Mouse (Mus musculus) monocyte, adult 2 months (primary cell): ENCODE data around the gene Camta1.

Experiments
- DNase-seq, 2 experiments: peaks; one replicate each; pipeline ENCODE4 v3.0.0; 2022; ENCODE audit warnings: low spot score in 2 of 2, low read depth in 1 of 2

Camta1 gene

DNA sequence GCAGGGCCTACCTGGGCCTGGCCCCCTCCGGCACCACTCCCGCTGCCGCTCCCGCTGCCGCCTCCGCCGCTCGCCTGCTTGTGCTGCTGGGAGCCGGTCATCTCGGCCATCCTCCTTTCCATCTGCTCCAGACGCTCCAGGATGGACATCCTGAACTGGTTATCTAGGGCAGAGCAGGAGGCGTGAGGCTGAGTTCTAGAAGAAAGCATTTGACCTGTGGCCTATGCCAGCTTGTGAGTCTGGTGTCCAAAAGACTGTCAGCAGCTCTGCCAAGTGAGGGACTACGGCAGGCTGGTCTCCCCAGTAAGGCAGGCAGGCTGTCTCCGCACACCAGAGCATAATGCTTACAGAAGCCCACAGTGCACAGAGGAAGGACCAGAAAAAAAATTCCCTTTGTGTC lies 772.9 kb downstream of the Camta1 start:
- no peak for DNase-seq

GRCm38 (mm10) chr4:151087358-151087757 lies 774.3 kb downstream of the Camta1 start:
- DNase-seq: no peak

- DNase-seq: no peak
Observed at GRCm38 (mm10) chr4:151083027-151083426, 778.6 kb downstream of the Camta1 start.

DNA sequence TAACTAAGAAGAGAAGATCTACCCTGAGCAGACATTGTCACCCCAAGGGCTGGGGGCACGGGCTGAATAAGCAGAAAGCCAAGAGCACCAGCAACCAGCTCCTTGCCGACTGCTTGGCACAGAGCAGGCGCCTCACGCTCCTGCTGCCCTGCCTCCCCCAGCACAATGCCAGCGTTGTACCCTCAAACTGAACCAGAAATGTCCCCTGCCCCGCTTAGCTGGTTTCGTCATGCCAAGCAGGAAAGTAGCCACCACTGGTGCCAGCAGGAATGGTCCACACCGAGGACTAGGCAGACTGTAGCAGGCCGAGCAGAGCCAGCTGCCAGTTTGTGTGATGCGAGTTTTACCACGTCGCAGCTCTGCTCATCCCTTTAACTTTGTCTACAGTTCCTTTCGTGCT lies 779.7 kb downstream of the Camta1 start:
- DNase-seq: no peak

DNA sequence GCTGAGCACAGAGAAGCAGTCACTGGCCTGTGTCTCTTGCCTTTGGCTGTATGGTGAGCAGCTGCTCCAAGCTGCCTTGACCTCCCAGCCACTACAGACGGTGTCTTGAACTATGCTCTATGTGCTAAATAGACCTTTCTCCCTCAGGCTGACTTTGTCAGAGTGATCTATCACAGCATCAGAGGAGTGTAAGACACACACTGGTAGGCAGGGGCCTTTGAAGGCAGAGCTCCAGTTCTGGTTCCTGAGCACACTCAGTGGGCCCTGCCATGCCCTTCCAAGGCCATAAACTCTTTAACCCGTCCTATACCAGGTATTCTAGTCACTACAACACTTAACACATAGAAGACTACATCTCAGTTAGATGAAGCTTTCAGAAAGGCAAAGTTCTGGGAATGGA lies 780.3 kb downstream of the Camta1 start:
- DNase-seq: no peak

DNA sequence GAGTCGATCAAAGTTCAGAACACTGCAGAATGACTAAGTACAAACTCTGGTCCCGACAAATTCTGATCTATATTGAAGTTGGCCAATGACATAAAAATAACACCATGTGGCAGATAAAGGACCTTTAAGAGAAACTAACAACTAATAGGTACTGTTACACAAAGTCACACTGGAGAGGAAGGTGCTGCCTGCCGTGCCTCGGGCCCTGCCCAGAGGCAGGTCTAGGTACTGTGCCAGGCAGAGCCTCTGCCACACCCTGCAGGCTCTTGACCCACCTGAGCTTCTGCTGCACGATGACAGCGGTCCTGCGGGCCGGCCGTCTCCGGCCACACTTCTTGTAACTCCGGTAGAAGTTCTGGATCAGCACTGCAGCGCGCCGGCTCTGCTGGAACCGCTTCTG lies 786.9 kb downstream of the Camta1 start:
- no peak for DNase-seq

DNA sequence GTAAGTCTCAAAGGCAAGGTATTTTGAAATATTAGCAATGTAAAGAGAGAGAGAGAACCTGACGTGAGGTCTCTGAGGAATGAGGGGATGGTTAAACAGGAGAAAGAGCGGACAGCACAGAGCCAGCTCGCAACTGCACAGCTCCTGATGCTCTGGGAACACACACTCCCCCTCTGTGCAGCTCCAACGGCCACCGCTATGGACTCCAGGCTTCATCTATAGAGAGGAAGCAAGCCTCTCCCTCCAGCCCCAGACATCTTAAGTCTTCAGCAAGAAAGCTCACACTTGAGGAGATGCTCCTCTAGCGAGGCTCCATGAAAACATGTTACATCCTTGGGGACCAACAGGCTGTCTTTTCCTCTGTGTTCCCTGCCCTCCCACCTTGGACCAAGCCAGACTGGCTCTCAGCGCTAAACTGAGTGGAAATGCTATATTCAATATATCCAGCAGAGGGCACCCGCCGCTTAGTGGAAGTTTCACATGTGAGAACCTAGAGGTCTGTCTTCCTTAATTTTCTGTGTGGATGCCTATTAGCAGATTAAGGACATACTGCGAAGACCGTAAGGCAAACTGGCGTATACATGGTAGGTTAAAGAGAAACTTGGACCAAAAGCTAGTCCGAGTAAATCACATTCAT lies 788.5 kb downstream of the Camta1 start:
- peak; percentile 13 to 51 for DNase-seq

DNA sequence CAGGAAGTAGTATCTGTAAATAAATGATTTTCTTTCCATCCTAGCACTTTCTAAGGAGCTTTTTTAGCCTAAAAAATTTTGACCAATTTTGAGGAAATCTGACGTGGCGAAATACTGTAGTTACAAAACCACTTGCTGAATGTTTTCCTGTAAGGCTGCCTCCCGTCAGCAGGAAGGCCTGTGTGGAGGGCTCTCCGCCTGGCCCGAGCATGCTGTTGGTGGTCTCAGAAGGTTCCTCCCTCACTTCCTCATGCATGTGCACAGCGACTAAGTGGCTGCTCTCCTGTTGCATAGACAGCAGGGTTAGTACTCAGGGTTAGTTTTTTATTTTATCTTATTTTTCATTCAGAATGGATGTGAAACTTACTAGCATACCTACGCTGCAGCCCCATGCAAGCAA lies 790.7 kb downstream of the Camta1 start:
- DNase-seq: no peak

DNA sequence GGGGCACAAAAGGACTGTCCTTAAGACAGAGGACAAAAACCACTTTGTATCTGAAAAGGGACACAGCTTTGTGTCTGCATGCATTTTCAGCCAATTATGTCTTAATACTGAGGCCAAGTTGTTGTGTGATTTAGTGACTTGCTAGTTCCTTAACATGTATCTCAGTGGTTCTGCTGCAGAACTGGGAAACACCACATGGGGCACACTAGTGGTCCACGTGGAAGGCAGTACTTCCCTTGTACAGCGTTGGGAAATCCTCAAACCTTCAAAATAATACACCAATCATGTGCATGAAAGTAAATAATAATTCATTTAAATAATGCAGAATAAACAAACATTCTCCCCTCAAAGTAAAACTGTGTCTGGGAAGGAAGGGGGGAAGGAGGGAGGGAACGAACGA lies 792.9 kb downstream of the Camta1 start:
- DNase-seq: no peak

- DNase-seq: no peak
Observed at GRCm38 (mm10) chr4:151059566-151059965, 802.1 kb downstream of the Camta1 start.

DNA sequence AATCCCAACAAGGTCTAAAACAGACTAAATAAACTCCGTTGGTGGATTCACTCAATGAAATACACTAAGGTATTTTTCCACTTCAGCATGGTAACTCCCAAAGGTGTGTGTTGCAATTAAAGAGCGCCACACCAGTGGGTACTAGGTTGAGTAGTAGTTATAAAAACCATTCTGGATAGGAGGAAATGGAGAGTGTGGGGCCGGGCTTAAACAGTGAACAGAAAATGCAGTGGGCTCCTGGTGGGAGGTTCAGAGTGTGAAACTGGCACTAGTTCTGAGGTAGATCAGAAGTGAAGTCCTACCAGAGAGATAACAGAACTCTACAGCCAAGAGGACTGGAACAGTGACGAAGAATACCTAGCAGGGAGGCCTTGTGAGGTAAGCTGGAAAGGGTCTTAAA lies 803.0 kb downstream of the Camta1 start:
- DNase-seq: no peak

- DNase-seq: peak; percentile 94 to 97
Observed at GRCm38 (mm10) chr4:151057347-151058321, 804.0 kb downstream of the Camta1 start, which contains the start of gene Vamp3. Vamp3 (minus strand) TSS chr4:151057963.

DNA sequence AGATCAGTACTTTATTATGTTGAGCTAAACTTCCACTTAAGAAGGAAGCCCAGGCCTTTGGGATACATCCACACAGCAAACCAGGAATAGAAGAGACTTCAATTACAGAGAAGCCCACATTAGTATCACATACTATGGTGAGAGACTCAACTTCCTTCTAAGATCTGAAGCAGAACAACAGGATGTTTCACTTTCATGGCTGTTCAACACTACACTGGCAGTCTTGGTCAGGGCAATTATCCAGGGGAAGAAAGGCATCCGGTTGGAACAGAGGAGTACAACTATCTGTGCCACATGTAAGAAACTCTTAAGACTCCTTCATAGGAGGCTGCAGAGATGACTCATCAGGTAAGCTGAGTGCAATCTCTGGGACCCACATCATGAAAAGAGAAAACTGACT lies 810.5 kb downstream of the Camta1 start:
- DNase-seq: no peak

DNA sequence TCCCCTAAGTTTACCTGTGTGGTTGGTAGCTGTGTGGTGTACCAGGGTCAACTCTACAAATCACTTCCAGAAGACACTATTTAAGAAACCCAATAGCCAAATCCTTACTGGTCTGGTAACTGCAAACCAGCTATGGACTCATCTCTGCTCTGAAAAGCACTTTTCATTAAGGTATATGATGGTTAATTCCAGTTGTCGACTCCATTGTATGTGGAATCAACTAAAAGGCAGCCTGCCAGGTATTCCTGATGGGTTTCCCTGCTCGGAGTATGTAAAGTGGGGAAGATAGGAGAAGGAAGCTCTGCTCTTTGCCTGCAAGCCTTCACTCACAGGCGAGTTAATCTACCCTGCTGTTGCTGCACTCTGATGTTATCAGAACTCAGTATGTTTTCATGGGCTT lies 815.2 kb downstream of the Camta1 start:
- DNase-seq: no peak

DNA sequence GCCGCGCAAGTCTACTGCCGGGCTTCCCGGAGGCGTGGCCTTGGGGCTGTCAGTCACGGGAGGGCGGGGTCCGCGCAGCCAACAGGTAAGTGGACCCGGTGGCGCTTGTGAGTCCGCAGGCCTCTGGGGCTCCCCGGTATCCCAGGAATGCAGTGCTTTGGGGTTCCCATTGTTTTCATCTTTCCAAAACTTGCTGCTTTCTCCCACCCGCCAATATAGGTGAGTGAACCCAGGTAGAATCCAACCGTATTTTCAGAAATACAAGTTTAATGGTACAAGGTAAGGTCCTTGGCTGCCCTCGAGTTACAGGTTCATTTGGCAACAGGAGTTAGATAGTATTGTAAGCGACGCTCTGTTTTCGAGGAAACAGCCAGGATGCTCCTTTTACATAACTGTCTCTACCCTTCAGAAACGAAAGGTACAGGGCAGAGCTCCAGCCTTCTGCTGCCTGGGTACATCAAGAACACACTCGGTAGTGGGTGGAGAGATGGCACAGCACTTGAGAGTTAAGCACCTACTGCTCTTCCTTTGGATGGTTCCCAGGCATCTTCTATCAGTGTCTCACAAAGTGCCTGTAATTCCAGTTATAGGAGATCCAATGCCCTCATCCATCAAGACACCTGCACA lies 816.6 kb downstream of the Camta1 start:
- no peak for DNase-seq

DNA sequence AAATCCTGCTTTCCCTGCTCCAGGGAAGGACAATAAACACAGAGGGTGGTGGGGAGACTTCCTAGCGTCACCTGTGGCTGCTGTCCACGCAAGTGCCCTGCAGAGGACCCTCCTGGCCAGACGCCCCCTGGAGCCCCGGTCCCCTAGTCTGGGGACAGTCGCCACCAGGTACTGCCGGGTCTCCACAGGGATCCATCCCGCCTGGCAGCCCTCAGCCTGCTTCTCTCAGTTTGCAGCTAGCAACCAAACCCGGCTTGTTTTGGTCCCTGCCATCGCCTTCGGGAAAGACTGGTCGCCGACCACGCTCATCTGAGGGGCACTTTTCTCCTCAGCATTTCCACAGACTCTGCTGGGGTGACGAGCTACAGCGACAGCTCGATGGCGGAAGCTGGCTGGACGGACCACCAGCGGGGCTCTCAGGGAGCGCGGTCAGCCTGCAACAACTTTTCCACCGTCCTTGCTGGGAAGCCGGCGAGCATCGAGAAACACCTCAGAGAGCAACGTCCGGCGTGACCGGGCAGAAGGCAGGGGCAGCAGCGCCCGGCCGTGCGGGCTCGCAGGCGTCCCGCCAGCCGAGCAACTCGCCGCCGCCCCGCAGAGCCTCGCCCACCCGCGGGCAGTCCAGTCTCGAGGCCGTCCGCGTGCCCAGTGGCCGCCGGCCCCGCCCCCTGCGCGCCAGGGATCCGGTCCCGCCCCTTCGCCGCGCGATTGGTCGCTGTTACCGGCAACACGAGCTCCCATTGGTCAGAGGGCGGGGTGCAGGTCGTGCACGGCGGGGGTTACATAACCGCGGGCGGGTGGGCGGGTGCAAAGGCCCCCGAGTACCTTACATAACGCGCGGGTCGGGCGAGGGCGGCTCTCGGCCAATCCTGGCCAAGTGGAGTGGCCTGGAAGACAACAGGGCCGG lies 817.4 kb downstream of the Camta1 start, which contains the start of gene Per3:
Gene Per3, minus strand, starts transcription at position 629 of the 907 bp plus-strand sequence.
- peak; percentile 81 to 90 for DNase-seq

DNA sequence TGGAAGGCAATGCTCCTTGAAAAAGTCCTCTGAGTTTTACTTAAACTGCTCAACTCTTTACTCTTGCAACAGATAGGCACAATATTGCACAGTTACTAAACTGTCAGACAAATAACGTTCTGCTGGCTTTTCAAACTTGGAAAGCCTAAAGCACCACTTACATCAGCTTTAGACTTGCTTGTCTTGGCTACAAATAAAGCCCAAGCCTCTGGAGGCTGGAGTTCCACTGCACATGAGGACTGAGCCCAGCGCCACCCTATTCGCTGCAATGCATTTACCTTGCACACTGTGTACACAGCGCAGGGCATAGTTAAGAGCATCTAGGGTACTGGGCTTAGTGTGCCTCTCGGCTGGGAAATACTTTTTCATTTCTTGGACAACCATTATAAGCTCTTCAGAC lies 818.4 kb downstream of the Camta1 start:
- no peak for DNase-seq

DNA sequence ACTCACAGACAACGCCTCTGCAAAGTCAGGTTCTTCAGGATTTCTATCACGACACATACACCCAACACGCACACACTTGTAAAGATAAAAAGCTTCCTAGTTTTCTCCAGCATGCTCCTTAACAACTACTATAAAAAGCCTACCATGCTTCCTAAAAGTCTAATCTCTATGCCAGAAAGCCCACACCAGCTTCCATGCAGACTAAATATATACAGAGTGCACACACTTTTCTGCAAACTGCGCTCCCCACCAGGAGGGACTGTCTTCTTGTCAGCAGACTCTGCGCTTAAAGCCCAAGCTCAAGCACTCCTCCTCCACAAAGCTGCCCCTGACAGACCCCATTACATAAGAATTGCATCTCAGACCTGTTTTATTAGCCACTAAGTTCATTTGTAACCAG lies 820.2 kb downstream of the Camta1 start:
- DNase-seq: no peak

DNA sequence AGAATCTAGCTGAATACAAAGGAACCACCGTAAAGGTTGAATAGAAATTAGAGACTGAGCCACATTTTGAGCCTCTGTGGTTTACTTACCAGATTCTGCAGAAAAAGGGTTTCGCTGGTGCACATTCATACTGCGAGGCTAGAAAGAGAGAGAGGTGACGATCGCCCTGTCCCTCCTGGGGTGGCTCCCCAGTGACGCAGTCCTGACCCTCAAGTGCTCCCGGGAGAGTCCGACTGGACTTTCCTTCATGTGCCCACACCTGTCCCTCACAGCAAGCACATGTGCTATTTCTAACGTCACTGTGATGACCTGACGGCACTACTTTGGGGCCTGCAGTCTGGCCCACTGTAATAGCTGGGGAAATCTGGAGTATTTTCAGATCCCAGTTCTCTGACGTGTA lies 823.9 kb downstream of the Camta1 start:
- no peak for DNase-seq

GRCm38 (mm10) chr4:151036521-151036920 lies 825.2 kb downstream of the Camta1 start:
- no peak for DNase-seq

- DNase-seq: no peak
Observed at GRCm38 (mm10) chr4:151027001-151027400, 834.7 kb downstream of the Camta1 start.
